Mouse (Mus musculus): ENCODE data around the gene Hes5. TPM values are rescaled to one million over a fixed set of nuclear protein-coding genes. Genes with fewer than 3 reads are reported as not detected.

Hes5 gene
- polyA plus RNA-seq, 1 experiment from 2014 or later: 5.8 TPM

GRCm38 (mm10) chr4:154983767-154984166 is 23.0 kb downstream of the Hes5 start:
- no peak overlapping the region for H3K4me2 ChIP-seq (ENCODE audit: low read length)
- no peaks in the 10 kb centered on the region for H3K27me3 ChIP-seq (ENCODE audit: insufficient read depth, low read length)
- peaks cover 25% of the 10 kb centered on the region for H3K36me3 ChIP-seq (ENCODE audit: insufficient read depth, low read length)
- no peak for DNase-seq (ENCODE audit: low spot score)
- WGBS: 18% methylated on average over 24 of the region's 24 CpGs
- no peak overlapping the region for H3K27ac ChIP-seq
- no peak for TF ChIP-seq CTCF (IDR thresholded peaks at IDR 0.05; ENCODE audit: low read depth)
- no peak overlapping the region for H3K4me3 ChIP-seq (replicated peaks; ENCODE audit: low read depth, low read length)
- peaks cover 6% of the 10 kb centered on the region; the same call in 1 of the 2 replicates for H3K4me1 ChIP-seq (replicated peaks; ENCODE audit: insufficient read depth, low read length)
- no peak for ATAC-seq (replicated peaks; ENCODE audit: low FRiP score, low read depth)
- H3K9ac ChIP-seq (ENCODE audit: low read depth, low read length): no peak overlapping the region
- no peaks in the 10 kb centered on the region for H3K9me3 ChIP-seq (replicated peaks; ENCODE audit: low read length)

GRCm38 (mm10) chr4:154985151-154985777 is 24.5 kb downstream of the Hes5 start:
- no peak for TF ChIP-seq CTCF (IDR thresholded peaks at IDR 0.05; ENCODE audit: low read depth)
- Histone ChIP-seq H3K27ac (no peak overlapping the region), H3K4me3 (replicated peaks; ENCODE audit: low read depth, low read length) (no peak overlapping the region), H3K9ac (ENCODE audit: low read depth, low read length) (no peak overlapping the region), H3K27me3 (ENCODE audit: insufficient read depth, low read length) (no peaks in the 10 kb centered on the region), H3K4me1 (replicated peaks; ENCODE audit: insufficient read depth, low read length) (peaks cover 6% of the 10 kb centered on the region; the same call in 1 of the 2 replicates), H3K36me3 (ENCODE audit: insufficient read depth, low read length) (peaks cover 11% of the 10 kb centered on the region), H3K9me3 (replicated peaks; ENCODE audit: low read length) (no peaks in the 10 kb centered on the region), H3K4me2 (ENCODE audit: low read length) (0 out of 2 replicates have a peak overlapping the region, but pooled peaks have one; percentile 21)
- ATAC-seq (replicated peaks; ENCODE audit: low FRiP score, low read depth) (no peak), DNase-seq (ENCODE audit: low spot score) (no peak)
- WGBS: 81% methylated on average over 5 of the region's 5 CpGs

GRCm38 (mm10) chr4:154986096-154986495 is 25.4 kb downstream of the Hes5 start:
- Histone ChIP-seq H3K36me3 (ENCODE audit: insufficient read depth, low read length) (peaks cover 3% of the 10 kb centered on the region; the same call in 1 of the 2 replicates), H3K27me3 (ENCODE audit: insufficient read depth, low read length) (no peaks in the 10 kb centered on the region), H3K27ac (no peak overlapping the region), H3K9ac (ENCODE audit: low read depth, low read length) (no peak overlapping the region), H3K4me2 (ENCODE audit: low read length) (0 out of 2 replicates have a peak overlapping the region, but pooled peaks have one; percentile 21), H3K4me3 (replicated peaks; ENCODE audit: low read depth, low read length) (no peak overlapping the region), H3K4me1 (replicated peaks; ENCODE audit: insufficient read depth, low read length) (peaks cover 6% of the 10 kb centered on the region; the same call in 1 of the 2 replicates), H3K9me3 (replicated peaks; ENCODE audit: low read length) (no peaks in the 10 kb centered on the region)
- ATAC-seq (replicated peaks; ENCODE audit: low FRiP score, low read depth) (no peak), DNase-seq (ENCODE audit: low spot score) (peak; percentile 84)
- WGBS: 12% methylated on average over 17 of the region's 17 CpGs
- peak; percentile 79 for TF ChIP-seq CTCF (IDR thresholded peaks at IDR 0.05; ENCODE audit: low read depth)

GRCm38 (mm10) chr4:154986750-154987149 is 26.0 kb downstream of the Hes5 start:
- H3K27me3 ChIP-seq (ENCODE audit: insufficient read depth, low read length): no peaks in the 10 kb centered on the region
- no peak for ATAC-seq (replicated peaks; ENCODE audit: low FRiP score, low read depth)
- no peaks in the 10 kb centered on the region for H3K36me3 ChIP-seq (ENCODE audit: insufficient read depth, low read length)
- no peak overlapping the region for H3K27ac ChIP-seq
- no peak overlapping the region for H3K9ac ChIP-seq (ENCODE audit: low read depth, low read length)
- H3K9me3 ChIP-seq (replicated peaks; ENCODE audit: low read length): no peaks in the 10 kb centered on the region
- H3K4me2 ChIP-seq (ENCODE audit: low read length): no peak overlapping the region
- no peak overlapping the region for H3K4me3 ChIP-seq (replicated peaks; ENCODE audit: low read depth, low read length)
- WGBS: 65% methylated on average over 15 of the region's 15 CpGs
- H3K4me1 ChIP-seq (replicated peaks; ENCODE audit: insufficient read depth, low read length): peaks cover 6% of the 10 kb centered on the region; the same call in 1 of the 2 replicates
- no peak for TF ChIP-seq CTCF (IDR thresholded peaks at IDR 0.05; ENCODE audit: low read depth)
- no peak for DNase-seq (ENCODE audit: low spot score)

DNA sequence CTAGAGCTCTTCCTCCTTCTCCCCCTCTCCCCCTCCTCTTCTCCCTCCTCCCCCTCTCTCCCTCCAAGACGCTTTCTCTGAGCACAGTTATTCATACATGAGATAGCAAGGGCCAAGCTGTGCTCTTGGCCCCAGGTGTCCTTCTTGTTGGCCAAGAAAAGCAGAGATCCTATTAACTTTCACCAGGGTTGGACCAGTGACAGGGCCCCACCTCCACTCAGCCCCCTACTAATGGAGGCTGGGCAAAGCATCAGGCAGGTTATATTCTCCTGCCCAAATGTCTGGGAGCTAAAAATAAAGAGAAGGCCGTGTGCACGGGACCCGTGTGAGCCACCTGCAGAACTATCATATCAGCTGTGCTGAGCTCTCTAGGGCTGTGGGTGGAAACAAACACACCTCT is 34.2 kb downstream of the Hes5 start:
- no peaks in the 10 kb centered on the region for H3K9me3 ChIP-seq (replicated peaks; ENCODE audit: low read length)
- no peak overlapping the region for H3K27ac ChIP-seq
- H3K4me2 ChIP-seq (ENCODE audit: low read length): no peak overlapping the region
- ATAC-seq (replicated peaks; ENCODE audit: low FRiP score, low read depth): no peak
- no peaks in the 10 kb centered on the region for H3K27me3 ChIP-seq (ENCODE audit: insufficient read depth, low read length)
- H3K4me1 ChIP-seq (replicated peaks; ENCODE audit: insufficient read depth, low read length): no peaks in the 10 kb centered on the region
- no peak for DNase-seq (ENCODE audit: low spot score)
- H3K4me3 ChIP-seq (replicated peaks; ENCODE audit: low read depth, low read length): no peak overlapping the region
- no peaks in the 10 kb centered on the region for H3K36me3 ChIP-seq (ENCODE audit: insufficient read depth, low read length)
- no peak overlapping the region for H3K9ac ChIP-seq (ENCODE audit: low read depth, low read length)
- no peak for TF ChIP-seq CTCF (IDR thresholded peaks at IDR 0.05; ENCODE audit: low read depth)
- 73% methylated on average over 4 of the region's 4 CpGs for WGBS

- Histone ChIP-seq H3K4me1 (replicated peaks; ENCODE audit: insufficient read depth, low read length) (no peaks in the 10 kb centered on the region), H3K27ac (no peak overlapping the region), H3K36me3 (ENCODE audit: insufficient read depth, low read length) (no peaks in the 10 kb centered on the region), H3K9me3 (replicated peaks; ENCODE audit: low read length) (no peaks in the 10 kb centered on the region), H3K27me3 (ENCODE audit: insufficient read depth, low read length) (no peaks in the 10 kb centered on the region), H3K4me3 (replicated peaks; ENCODE audit: low read depth, low read length) (no peak overlapping the region), H3K4me2 (ENCODE audit: low read length) (no peak overlapping the region), H3K9ac (ENCODE audit: low read depth, low read length) (no peak overlapping the region)
- ATAC-seq (replicated peaks; ENCODE audit: low FRiP score, low read depth) (no peak), DNase-seq (ENCODE audit: low spot score) (peak; percentile 67)
- 24% methylated on average over 8 of the region's 8 CpGs for WGBS
- peak; percentile 47; the same call in 1 of the 2 replicates for TF ChIP-seq CTCF (IDR thresholded peaks at IDR 0.05; ENCODE audit: low read depth)
These were observed 35.9 kb downstream of the Hes5 start for GRCm38 (mm10) chr4:154996572-154997154.
